Mouse (Mus musculus) stomach, embryonic 16.5 days (tissue): ENCODE results near the gene Met. TPM values are rescaled to one million over a fixed set of nuclear protein-coding genes. Genes with fewer than 3 reads are reported as not detected.

ENCODE experiments used
- ATAC-seq: fragments of 200-750 bp; cut with Nextera tagmentation; 2 replicates; pipeline ENCODE4 v1.8.0; 2017; ENCODE audit warnings: moderate number of reproducible peaks, moderate TSS enrichment; ENCODE audit not compliant: insufficient read depth, low FRiP score
- H3K27ac ChIP-seq: fragments of 300-500 bp; sonication (generic); 2 replicates; pipeline ENCODE4 v1.5.1; 2014; ENCODE audit warnings: low read length
- H3K27me3 ChIP-seq: fragments of 300-500 bp; sonication (generic); 2 replicates; pipeline ENCODE4 v1.6.1; 2014; ENCODE audit warnings: low read length, control low read depth, mixed read lengths; ENCODE audit not compliant: control insufficient read depth, insufficient read depth
- H3K36me3 ChIP-seq: fragments of 300-500 bp; sonication (generic); 2 replicates; pipeline ENCODE4 v1.6.1; 2014; ENCODE audit warnings: low read length; ENCODE audit not compliant: control insufficient read depth, insufficient read depth
- H3K4me1 ChIP-seq: fragments of 300-500 bp; sonication (generic); 2 replicates; pipeline ENCODE4 v1.6.1; 2014; ENCODE audit warnings: low read length, control low read depth, mixed read lengths; ENCODE audit not compliant: control insufficient read depth, insufficient read depth
- H3K4me2 ChIP-seq: fragments of 300-500 bp; sonication (generic); 2 replicates; pipeline ENCODE4 v1.6.1; 2014; ENCODE audit warnings: low read depth, low read length, mixed read lengths
- H3K4me3 ChIP-seq: fragments of 300-500 bp; sonication (generic); replicated peaks from 2 replicates; pipeline ENCODE4 v1.5.1; 2014; ENCODE audit warnings: mild to moderate bottlenecking, low read length
- H3K9ac ChIP-seq: fragments of 300-500 bp; sonication (generic); 2 replicates; pipeline ENCODE4 v1.6.1; 2014; ENCODE audit warnings: low read length
- H3K9me3 ChIP-seq: fragments of 300-500 bp; sonication (generic); replicated peaks from 2 replicates; pipeline ENCODE4 v1.6.1; 2016; ENCODE audit warnings: low read length, control low read depth; ENCODE audit not compliant: control insufficient read depth
- WGBS: fragments of 180-500 bp; shearing (Covaris S2); extraction: QIAGEN DNeasy Blood & Tissue Kit; methylation state at CpG from one replicate; pipeline ENCODE4 v1.1.7; 2014; 5-methylcytosine and 5-hydroxymethylcytosine counted together
- polyA plus RNA-seq: library from polyadenylated mRNA; unstranded; fragments of >200 nt; fragmentation: Nextera tagmentation; extraction: Ambion mirVana; gene quantifications from 2 replicates; pipeline ENCODE4 v1.2.1, GENCODE M21; 2015

Met gene
- polyA plus RNA-seq, 1 experiment from 2014 or later, result 12.3 TPM

- Histone ChIP-seq H3K27me3 (no peaks in the 10 kb centered on the region), H3K9me3 (no peaks in the 10 kb centered on the region), H3K4me2 (no peak overlapping the region), H3K27ac (no peak overlapping the region), H3K36me3 (no peaks in the 10 kb centered on the region), H3K9ac (no peak overlapping the region), H3K4me1 (no peaks in the 10 kb centered on the region), H3K4me3 (no peak overlapping the region)
- 85% methylated on average over 5 of the region's 5 CpGs for WGBS
- ATAC-seq, result no peak
Measured at GRCm38 (mm10) chr6:17485244-17485643, 21.6 kb downstream of the Met start.

DNA sequence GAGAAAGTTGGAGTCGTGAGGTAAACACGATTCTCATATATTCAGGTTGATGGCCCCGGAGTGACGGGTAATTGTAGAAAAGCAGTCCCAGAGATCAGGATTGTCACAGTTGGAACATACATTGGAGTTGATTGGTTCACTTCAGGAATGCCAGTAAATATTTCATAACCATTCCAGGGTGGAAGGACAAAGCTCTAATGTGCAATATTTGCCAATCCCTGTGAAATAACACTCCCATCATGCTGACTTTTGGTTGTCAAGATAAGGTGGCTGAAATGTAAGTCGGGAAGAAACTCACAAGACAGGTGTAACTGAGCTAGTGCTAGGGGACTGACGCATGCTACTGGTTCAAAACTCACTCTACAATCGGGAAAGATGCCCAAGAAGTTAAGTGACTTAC, 22.2 kb downstream of the Met start:
- Histone ChIP-seq H3K4me1 (no peaks in the 10 kb centered on the region), H3K9ac (no peak overlapping the region), H3K4me3 (no peak overlapping the region), H3K9me3 (no peaks in the 10 kb centered on the region), H3K4me2 (no peak overlapping the region), H3K36me3 (no peaks in the 10 kb centered on the region), H3K27ac (no peak overlapping the region), H3K27me3 (no peaks in the 10 kb centered on the region)
- 91% methylated on average over 7 of the region's 7 CpGs for WGBS
- no peak for ATAC-seq

- Histone ChIP-seq H3K9me3 (no peaks in the 10 kb centered on the region), H3K27me3 (no peaks in the 10 kb centered on the region), H3K4me2 (no peak overlapping the region), H3K4me3 (no peak overlapping the region), H3K27ac (no peak overlapping the region), H3K9ac (no peak overlapping the region), H3K4me1 (no peaks in the 10 kb centered on the region), H3K36me3 (no peaks in the 10 kb centered on the region)
- 62% methylated on average over 2 of the region's 2 CpGs for WGBS
- ATAC-seq, result no peak
Measured at GRCm38 (mm10) chr6:17488291-17488817, 24.8 kb downstream of the Met start.

- no peak overlapping the region for H3K9ac ChIP-seq
- no peak overlapping the region for H3K4me3 ChIP-seq
- no peak overlapping the region for H3K27ac ChIP-seq
- H3K36me3 ChIP-seq, result no peaks in the 10 kb centered on the region
- no peak overlapping the region for H3K4me2 ChIP-seq
- WGBS, result 55% methylated on average over 2 of the region's 2 CpGs
- no peak for ATAC-seq
- no peaks in the 10 kb centered on the region for H3K9me3 ChIP-seq
- H3K27me3 ChIP-seq, result no peaks in the 10 kb centered on the region
- H3K4me1 ChIP-seq, result no peaks in the 10 kb centered on the region
Measured at GRCm38 (mm10) chr6:17490786-17491185, 27.2 kb downstream of the Met start.

DNA sequence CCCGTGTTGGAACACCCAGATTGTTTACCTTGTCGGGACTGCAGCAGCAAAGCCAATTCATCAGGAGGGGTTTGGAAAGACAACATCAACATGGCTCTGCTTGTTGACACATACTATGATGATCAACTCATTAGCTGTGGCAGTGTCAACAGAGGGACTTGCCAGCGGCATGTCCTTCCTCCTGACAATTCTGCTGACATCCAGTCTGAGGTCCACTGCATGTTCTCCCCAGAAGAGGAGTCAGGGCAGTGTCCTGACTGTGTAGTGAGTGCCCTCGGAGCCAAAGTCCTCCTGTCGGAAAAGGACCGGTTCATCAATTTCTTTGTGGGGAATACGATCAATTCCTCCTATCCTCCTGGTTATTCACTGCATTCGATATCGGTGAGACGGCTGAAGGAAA, 27.9 kb downstream of the Met start:
- no peaks in the 10 kb centered on the region for H3K4me1 ChIP-seq
- no peak overlapping the region for H3K9ac ChIP-seq
- H3K4me3 ChIP-seq, result no peak overlapping the region
- no peak overlapping the region for H3K27ac ChIP-seq
- 77% methylated on average over 10 of the region's 10 CpGs for WGBS
- no peaks in the 10 kb centered on the region for H3K27me3 ChIP-seq
- H3K36me3 ChIP-seq, result no peaks in the 10 kb centered on the region
- no peaks in the 10 kb centered on the region for H3K9me3 ChIP-seq
- ATAC-seq, result no peak
- H3K4me2 ChIP-seq, result no peak overlapping the region

DNA sequence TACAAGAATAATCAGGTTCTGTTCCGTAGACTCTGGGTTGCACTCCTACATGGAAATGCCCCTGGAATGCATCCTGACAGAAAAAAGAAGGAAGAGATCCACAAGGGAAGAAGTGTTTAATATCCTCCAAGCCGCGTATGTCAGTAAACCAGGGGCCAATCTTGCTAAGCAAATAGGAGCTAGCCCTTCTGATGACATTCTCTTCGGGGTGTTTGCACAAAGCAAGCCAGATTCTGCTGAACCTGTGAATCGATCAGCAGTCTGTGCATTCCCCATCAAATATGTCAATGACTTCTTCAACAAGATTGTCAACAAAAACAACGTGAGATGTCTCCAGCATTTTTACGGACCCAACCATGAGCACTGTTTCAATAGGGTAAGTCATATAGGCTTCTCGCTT, 28.5 kb downstream of the Met start:
- no peak for ATAC-seq
- WGBS, result 73% methylated on average over 8 of the region's 8 CpGs
- Histone ChIP-seq H3K4me3 (no peak overlapping the region), H3K4me2 (no peak overlapping the region), H3K36me3 (no peaks in the 10 kb centered on the region), H3K9me3 (no peaks in the 10 kb centered on the region), H3K9ac (no peak overlapping the region), H3K27me3 (no peaks in the 10 kb centered on the region), H3K4me1 (no peaks in the 10 kb centered on the region), H3K27ac (no peak overlapping the region)

DNA sequence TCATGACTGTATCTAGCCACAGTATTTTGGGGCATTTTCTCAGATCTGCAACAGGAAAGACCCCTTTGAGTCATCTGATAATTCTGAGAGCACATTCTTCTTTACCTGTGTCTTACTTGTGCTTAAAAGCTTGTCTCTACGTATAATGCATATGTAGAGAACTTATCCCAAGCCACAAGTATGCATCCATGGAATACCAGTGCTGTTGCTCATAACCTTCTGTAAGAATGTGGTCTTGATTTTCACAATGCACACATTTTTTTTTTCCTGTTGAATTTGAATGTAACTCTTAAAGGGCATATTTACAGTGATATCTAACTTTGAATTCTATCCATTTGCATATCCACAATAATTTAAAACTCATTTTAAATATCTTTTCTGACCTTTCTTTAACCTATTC, 31.8 kb downstream of the Met start:
- H3K4me2 ChIP-seq, result no peak overlapping the region
- H3K4me3 ChIP-seq, result no peak overlapping the region
- no peak for ATAC-seq
- H3K36me3 ChIP-seq, result no peaks in the 10 kb centered on the region
- H3K27me3 ChIP-seq, result no peaks in the 10 kb centered on the region
- peaks cover 7% of the 10 kb centered on the region; the same call in 1 of the 2 replicates for H3K4me1 ChIP-seq
- no peak overlapping the region for H3K27ac ChIP-seq
- H3K9ac ChIP-seq, result no peak overlapping the region
- 89% methylated on average over 1 of the region's 1 CpGs for WGBS
- H3K9me3 ChIP-seq, result no peaks in the 10 kb centered on the region

DNA sequence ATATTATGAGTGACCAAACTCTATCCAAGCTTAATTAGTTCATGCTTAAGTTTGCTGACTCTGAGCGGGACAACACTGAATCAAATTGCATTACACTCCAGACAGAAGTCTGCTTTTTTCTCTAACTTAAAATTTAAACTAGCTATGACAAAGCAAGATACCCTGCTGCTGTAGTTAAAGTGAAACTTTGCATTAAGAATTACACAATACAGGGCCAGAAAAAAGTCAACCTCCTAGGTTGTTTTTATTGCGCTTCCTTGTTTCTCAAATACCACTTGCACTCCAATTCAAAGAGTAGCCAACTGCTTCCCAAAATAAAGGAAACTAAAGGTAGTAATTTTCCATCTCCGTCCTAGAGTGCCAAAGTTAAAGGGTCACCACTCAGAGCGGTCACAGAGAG, 33.8 kb downstream of the Met start:
- Histone ChIP-seq H3K9me3 (no peaks in the 10 kb centered on the region), H3K4me2 (no peak overlapping the region), H3K9ac (no peak overlapping the region), H3K4me3 (no peak overlapping the region), H3K36me3 (no peaks in the 10 kb centered on the region), H3K27me3 (no peaks in the 10 kb centered on the region), H3K27ac (peak overlapping the region; percentile 12; the same call in 1 of the 2 replicates), H3K4me1 (peaks cover 7% of the 10 kb centered on the region; the same call in 1 of the 2 replicates)
- ATAC-seq, result no peak
- 75% methylated on average over 4 of the region's 4 CpGs for WGBS

DNA sequence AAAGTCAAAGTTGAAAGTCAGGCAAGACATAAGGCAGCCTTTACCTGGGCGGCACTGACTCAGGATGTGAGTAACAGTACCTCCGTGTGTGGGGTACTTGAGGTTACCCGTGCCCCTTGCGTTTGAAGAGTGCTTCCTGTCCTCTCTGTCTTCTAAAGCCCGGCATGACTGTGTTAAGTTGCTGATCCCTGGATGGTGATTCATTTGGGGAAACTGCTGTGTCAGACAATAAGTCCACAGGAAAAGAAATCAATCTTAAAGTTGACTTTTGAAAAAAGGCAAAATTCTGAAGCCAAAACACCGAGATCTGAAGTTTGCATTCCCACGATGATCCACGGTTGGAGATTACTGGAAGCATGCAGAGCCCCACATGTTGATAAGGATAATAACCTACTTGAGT, 35.2 kb downstream of the Met start:
- no peaks in the 10 kb centered on the region for H3K9me3 ChIP-seq
- 52% methylated on average over 8 of the region's 8 CpGs for WGBS
- H3K36me3 ChIP-seq, result no peaks in the 10 kb centered on the region
- no peak overlapping the region for H3K4me2 ChIP-seq
- H3K4me3 ChIP-seq, result no peak overlapping the region
- ATAC-seq, result no peak
- no peak overlapping the region for H3K9ac ChIP-seq
- H3K27ac ChIP-seq, result no peak overlapping the region
- H3K4me1 ChIP-seq, result peaks cover 7% of the 10 kb centered on the region; the same call in 1 of the 2 replicates
- no peaks in the 10 kb centered on the region for H3K27me3 ChIP-seq

- no peaks in the 10 kb centered on the region for H3K27me3 ChIP-seq
- H3K9me3 ChIP-seq, result no peaks in the 10 kb centered on the region
- H3K36me3 ChIP-seq, result no peaks in the 10 kb centered on the region
- no peak overlapping the region for H3K9ac ChIP-seq
- H3K4me1 ChIP-seq, result peaks cover 7% of the 10 kb centered on the region; the same call in 1 of the 2 replicates
- H3K27ac ChIP-seq, result no peak overlapping the region
- no peak overlapping the region for H3K4me2 ChIP-seq
- WGBS, result 54% methylated on average over 4 of the region's 4 CpGs
- ATAC-seq, result peak; percentile 29; the same call in 1 of the 2 replicates
- H3K4me3 ChIP-seq, result no peak overlapping the region
Measured at GRCm38 (mm10) chr6:17501440-17501839, 37.8 kb downstream of the Met start.
